Mouse (Mus musculus) liver, embryonic 11.5 days (tissue): ENCODE results near the gene Slc10a6. TPM values are rescaled to one million over a fixed set of nuclear protein-coding genes. Genes with fewer than 3 reads are reported as not detected.

Experiments used
- ATAC-seq: fragments of 200-750 bp; cut with Nextera tagmentation; replicated peaks from 2 replicates; pipeline ENCODE4 v1.8.0; 2017; ENCODE audit warnings: moderate number of reproducible peaks, mild to moderate bottlenecking, moderate TSS enrichment, moderate library complexity; ENCODE audit not compliant: low FRiP score
- DNase-seq: peaks from one replicate; pipeline ENCODE4 v3.0.0-alpha.2; 2017; ENCODE audit warnings: low spot score
- H3K27ac ChIP-seq: fragments of 300-500 bp; sonication (generic); 2 replicates; pipeline ENCODE4 v1.5.1; 2014; ENCODE audit warnings: mild to moderate bottlenecking, low read depth, low read length, control low read depth
- H3K27me3 ChIP-seq: fragments of 300-500 bp; sonication (generic); replicated peaks from 2 replicates; pipeline ENCODE4 v1.6.1; 2014; ENCODE audit warnings: low read length, mixed read lengths; ENCODE audit not compliant: control insufficient read depth, insufficient read depth
- H3K36me3 ChIP-seq: fragments of 300-500 bp; sonication (generic); 2 replicates; pipeline ENCODE4 v1.6.1; 2014; ENCODE audit warnings: mild to moderate bottlenecking, low read length, moderate library complexity, mixed read lengths; ENCODE audit not compliant: control insufficient read depth, insufficient read depth
- H3K4me1 ChIP-seq: fragments of 300-500 bp; sonication (generic); replicated peaks from 2 replicates; pipeline ENCODE4 v1.6.1; 2014; ENCODE audit warnings: low read length, mixed read lengths; ENCODE audit not compliant: control insufficient read depth, insufficient read depth
- H3K4me2 ChIP-seq: fragments of 300-500 bp; sonication (generic); 2 replicates; pipeline ENCODE4 v1.6.1; 2014; ENCODE audit warnings: mild to moderate bottlenecking, control low read depth, moderate library complexity
- H3K4me3 ChIP-seq: fragments of 300-500 bp; sonication (generic); 2 replicates; pipeline ENCODE4 v1.5.1; 2014; ENCODE audit warnings: low read depth, low read length, control low read depth
- H3K9ac ChIP-seq: fragments of 300-500 bp; sonication (generic); 2 replicates; pipeline ENCODE4 v1.6.1; 2014; ENCODE audit warnings: low read depth, low read length, control low read depth
- H3K9me3 ChIP-seq: fragments of 300-500 bp; sonication (generic); 2 replicates; pipeline ENCODE4 v1.6.1; 2016; ENCODE audit warnings: low read length, inconsistent platforms, mixed read lengths; ENCODE audit not compliant: control insufficient read depth
- WGBS: fragments of 180-500 bp; shearing (Covaris S2); extraction: QIAGEN DNeasy Blood & Tissue Kit; methylation state at CpG from one replicate; pipeline ENCODE4 v1.1.7; 2014; 5-methylcytosine and 5-hydroxymethylcytosine counted together
- polyA plus RNA-seq: library from polyadenylated mRNA; unstranded; fragments of >200 nt; fragmentation: Nextera tagmentation; extraction: Ambion mirVana; gene quantifications from 2 replicates; pipeline ENCODE4 v1.2.1, GENCODE M21; 2014

Slc10a6 gene
- polyA plus RNA-seq, 1 experiment from 2014 or later = 0.15 TPM

DNA sequence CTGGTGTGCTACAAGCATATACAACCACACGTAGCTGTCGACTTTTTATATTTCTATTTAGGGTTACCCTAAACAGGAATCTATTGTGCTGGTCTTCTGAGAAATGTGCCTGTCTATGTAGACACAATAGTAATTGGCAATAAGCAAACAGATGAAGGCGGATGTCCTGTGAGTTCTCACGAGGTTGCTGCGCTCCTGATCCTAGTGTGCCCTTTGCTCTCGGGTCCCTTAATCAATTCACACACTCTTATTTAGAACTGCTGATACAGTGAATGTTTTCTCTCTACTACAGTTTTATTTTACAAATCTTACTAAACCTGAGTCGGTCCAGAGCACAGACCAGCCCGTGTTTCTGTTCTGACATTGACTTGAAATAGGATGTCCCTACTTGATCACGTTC, 68.7 kb downstream of the Slc10a6 start:
- WGBS = 90% methylated on average over 9 of the region's 9 CpGs
- H3K36me3 ChIP-seq = peaks cover 8% of the 10 kb centered on the region; the same call in 1 of the 2 replicates

More for the DNA sequence above, 68.7 kb downstream of the Slc10a6 start:
- H3K27ac ChIP-seq = no peak overlapping the region
- ATAC-seq (no peak), DNase-seq (no peak)
- H3K4me1 ChIP-seq = no peaks in the 10 kb centered on the region
- H3K27me3 ChIP-seq = no peaks in the 10 kb centered on the region
- no peak overlapping the region for H3K9ac ChIP-seq
- H3K9me3 ChIP-seq = no peaks in the 10 kb centered on the region
- H3K4me3 ChIP-seq = no peak overlapping the region
- H3K4me2 ChIP-seq = no peak overlapping the region

Other genes starting within 250 kb of the Slc10a6 start
- gene Ptpn13, start 204.2 kb downstream of the Slc10a6 start, polyA plus RNA-seq = 9.5 and 9.7 TPM in 2 replicates
- 0.15 TPM in 1 of 2 replicates, not detected in the other for gene 1700016H13Rik, start 26.6 kb upstream of the Slc10a6 start, polyA plus RNA-seq
- 19.3 and 19.7 TPM in 2 replicates for gene Aff1, start 63.0 kb upstream of the Slc10a6 start, polyA plus RNA-seq